Mouse (Mus musculus) spleen, adult 2 months (tissue): ENCODE measurements around the gene Gm2a.

ENCODE experiments used
- CTCF ChIP-seq: fragments of 200-500 bp; IDR thresholded peaks from 2 replicates; pipeline ENCODE4 v1.5.1; 2011; ENCODE audit warnings: mild to moderate bottlenecking, inconsistent platforms; ENCODE audit not compliant: insufficient read depth, insufficient read length, insufficient replicate concordance; ENCODE audit errors: extremely low read depth
- POLR2A ChIP-seq: fragments of 200-500 bp; IDR thresholded peaks from 2 replicates; pipeline ENCODE4 v1.6.1; 2011; ENCODE audit warnings: low read depth, low read length, inconsistent platforms

DNA sequence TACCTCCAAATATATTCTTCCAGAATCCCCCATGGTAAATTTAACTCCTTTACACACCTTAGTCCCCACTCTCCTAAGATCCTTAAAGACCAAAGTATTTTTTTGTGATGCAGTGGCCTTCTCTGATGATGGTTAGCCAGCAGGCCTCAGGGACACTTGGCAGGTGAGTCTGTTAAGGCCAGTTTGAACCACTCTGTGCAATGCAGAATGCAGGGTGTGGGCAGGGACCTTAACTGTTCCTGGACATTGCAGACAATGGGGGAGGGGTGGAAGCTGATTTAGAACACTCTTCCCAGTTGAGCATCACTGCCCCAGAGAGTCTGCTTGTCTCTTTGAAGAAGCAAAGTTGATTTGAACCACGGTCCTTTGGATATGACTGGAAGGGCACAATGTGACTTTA, 48.9 kb downstream of the Gm2a start:
- TF ChIP-seq CTCF (no peak), POLR2A (no peak)
